Mouse (Mus musculus) myocyte (in vitro differentiated cells): ENCODE measurements around the gene Rbm33. TPM values are rescaled to one million over a fixed set of nuclear protein-coding genes. Genes with fewer than 3 reads are reported as not detected.

Experiments
- H3K27me3 ChIP-seq: one replicate; pipeline ENCODE4 v1.6.1; 2011; ENCODE audit not compliant: control insufficient read depth, insufficient read depth, insufficient read length
- H3K36me3 ChIP-seq: one replicate; pipeline ENCODE4 v1.6.1; 2011; ENCODE audit not compliant: control insufficient read depth, insufficient read depth
- H3K4me2 ChIP-seq: one replicate; pipeline ENCODE4 v1.6.1; 2011; ENCODE audit warnings: low read depth, control low read depth
- H3K4me3 ChIP-seq: one replicate; pipeline ENCODE4 v1.5.1; 2011; ENCODE audit warnings: mild to moderate bottlenecking, control low read depth, moderate library complexity
- H3K79me2 ChIP-seq: one replicate; pipeline ENCODE4 v1.6.1; 2011; ENCODE audit not compliant: control insufficient read depth, insufficient read depth
- H3ac ChIP-seq: one replicate; pipeline ENCODE4 v1.6.1; 2011; ENCODE audit not compliant: control insufficient read depth, insufficient read length
- CEBPB ChIP-seq: IDR thresholded peaks from 2 replicates; pipeline ENCODE4 v1.6.1; 2011; ENCODE audit warnings: mild to moderate bottlenecking, moderate library complexity; ENCODE audit not compliant: poor library complexity, insufficient read depth, severe bottlenecking
- E2F4 ChIP-seq: IDR thresholded peaks from one replicate; pipeline ENCODE4 v1.6.1; 2011; ENCODE audit warnings: mild to moderate bottlenecking, control low read depth, moderate library complexity; ENCODE audit not compliant: insufficient read depth
- MAX ChIP-seq: IDR thresholded peaks from one replicate; pipeline ENCODE4 v1.6.1; 2011; ENCODE audit warnings: low read depth, mild to moderate bottlenecking, control low read depth
- MYOD1 ChIP-seq, 3 experiments: IDR thresholded peaks; one replicate each; pipeline ENCODE4 v1.6.1; 2011; ENCODE audit warnings: control low read depth in 2 of 3, low read depth in 2 of 3, mild to moderate bottlenecking in 2 of 3, moderate library complexity in 1 of 3; ENCODE audit not compliant: insufficient read length in 2 of 3, control insufficient read depth in 1 of 3
- MYOG ChIP-seq, 3 experiments: IDR thresholded peaks; one replicate each; pipeline ENCODE4 v1.6.1; 2011; ENCODE audit warnings: control low read depth in 2 of 3, low read depth in 2 of 3, mild to moderate bottlenecking in 2 of 3; ENCODE audit not compliant: insufficient read length in 2 of 3, control insufficient read depth in 1 of 3, insufficient read depth in 1 of 3
- POLR2A ChIP-seq: IDR thresholded peaks from one replicate; pipeline ENCODE4 v1.6.1; 2011; ENCODE audit warnings: low read depth, mild to moderate bottlenecking, control low read depth, moderate library complexity; ENCODE audit not compliant: insufficient read length
- POLR2AphosphoS2 ChIP-seq: IDR thresholded peaks from one replicate; pipeline ENCODE4 v1.6.1; 2011; ENCODE audit warnings: low read depth, control low read depth; ENCODE audit not compliant: insufficient read length
- REST ChIP-seq: IDR thresholded peaks from one replicate; pipeline ENCODE4 v1.6.1; 2011; ENCODE audit warnings: mild to moderate bottlenecking, control low read depth, moderate library complexity; ENCODE audit not compliant: insufficient read depth, insufficient read length
- SRF ChIP-seq: IDR thresholded peaks from one replicate; pipeline ENCODE4 v1.6.1; 2011; ENCODE audit warnings: low read depth; ENCODE audit not compliant: control insufficient read depth, insufficient read length
- TCF12 ChIP-seq: IDR thresholded peaks from one replicate; pipeline ENCODE4 v1.6.1; 2011; ENCODE audit warnings: mild to moderate bottlenecking, control low read depth; ENCODE audit not compliant: poor library complexity, insufficient read depth, severe bottlenecking
- TCF3 ChIP-seq: IDR thresholded peaks from one replicate; pipeline ENCODE4 v1.6.1; 2011; ENCODE audit warnings: low read depth, control low read depth; ENCODE audit not compliant: insufficient read length
- USF1 ChIP-seq: IDR thresholded peaks from one replicate; pipeline ENCODE4 v1.6.1; 2011; ENCODE audit warnings: low read depth, mild to moderate bottlenecking, control low read depth, moderate library complexity
- polyA plus RNA-seq: library from polyadenylated mRNA; unstranded; fragments of >200 nt; fragmentation: generic; extraction: Trizol; gene quantifications from one replicate; pipeline ENCODE4 v1.2.1, GENCODE M21; 2012; ENCODE audit warnings: missing spikeins

Gene Rbm33
- polyA plus RNA-seq, 1 experiment: 11.7 TPM

DNA sequence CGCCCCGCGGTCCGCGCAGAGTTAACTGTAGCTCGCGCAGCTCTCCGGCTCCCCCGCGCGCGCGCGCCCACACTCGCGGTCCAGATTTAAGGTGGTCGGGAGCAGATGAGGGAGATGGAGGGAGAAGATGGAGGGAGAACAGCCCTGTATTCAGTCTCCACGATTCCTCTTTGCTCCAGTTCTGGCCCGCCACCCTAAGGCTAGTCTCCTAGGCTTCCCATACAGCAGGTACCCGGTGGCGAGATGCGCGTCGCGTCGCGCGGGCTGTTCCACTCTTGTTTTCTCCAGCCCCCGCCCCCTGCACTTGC, 148.1 kb downstream of the Rbm33 start:
- Histone ChIP-seq H3ac (no peak overlapping the region), H3K4me3 (no peak overlapping the region), H3K36me3 (no peaks in the 10 kb centered on the region), H3K4me2 (no peak overlapping the region), H3K79me2 (no peaks in the 10 kb centered on the region), H3K27me3 (peaks cover 76% of the 10 kb centered on the region)
- TF ChIP-seq POLR2A (no peak), REST (no peak), SRF (no peak), MYOD1 (IDR thresholded peaks at IDR 0.05; ENCODE audit: control insufficient read depth in 1 of 3, insufficient read length in 2 of 3, low read depth in 2 of 3) (no peak), USF1 (no peak), CEBPB (no peak), TCF12 (no peak), MYOG (IDR thresholded peaks at IDR 0.05; ENCODE audit: control insufficient read depth in 1 of 3, insufficient read depth in 1 of 3, insufficient read length in 2 of 3, low read depth in 2 of 3) (no peak), MAX (no peak)

DNA sequence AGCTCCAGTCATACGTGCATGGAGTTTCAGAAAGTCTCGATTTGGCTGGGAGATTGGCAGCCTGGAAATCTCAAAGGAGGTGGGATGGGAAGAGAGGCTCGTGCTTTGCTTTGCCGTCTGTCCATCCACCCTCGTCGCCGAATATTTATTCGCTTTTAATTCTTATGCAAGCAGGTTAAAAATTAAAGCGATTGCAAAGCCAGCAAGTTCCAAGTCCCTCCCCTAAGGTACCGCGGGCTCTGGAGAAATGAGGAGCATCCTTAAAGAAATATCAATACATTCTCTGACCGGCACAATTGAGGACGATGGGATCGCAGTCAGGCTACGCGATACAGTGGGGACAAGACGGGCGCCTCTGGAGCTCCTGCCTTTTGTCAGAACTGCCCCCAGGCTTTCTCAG, 148.6 kb downstream of the Rbm33 start:
- H3K4me2 ChIP-seq: no peak overlapping the region
- no peak overlapping the region for H3ac ChIP-seq
- H3K79me2 ChIP-seq: no peaks in the 10 kb centered on the region
- no peak overlapping the region for H3K4me3 ChIP-seq
- H3K27me3 ChIP-seq: peaks cover 71% of the 10 kb centered on the region
- no peak for TF ChIP-seq TCF12
- no peaks in the 10 kb centered on the region for H3K36me3 ChIP-seq

GRCm38 (mm10) chr5:28466351-28466750, 149.4 kb downstream of the Rbm33 start:
- H3K27me3 ChIP-seq: peaks cover 63% of the 10 kb centered on the region
- TF ChIP-seq REST (no peak), MAX (no peak), USF1 (no peak), POLR2A (no peak), E2F4 (no peak), CEBPB (no peak), TCF12 (no peak), MYOG (IDR thresholded peaks at IDR 0.05; ENCODE audit: control insufficient read depth in 1 of 3, insufficient read depth in 1 of 3, insufficient read length in 2 of 3, low read depth in 2 of 3) (no peak), POLR2AphosphoS2 (no peak), MYOD1 (IDR thresholded peaks at IDR 0.05; ENCODE audit: control insufficient read depth in 1 of 3, insufficient read length in 2 of 3, low read depth in 2 of 3) (no peak), TCF3 (no peak), SRF (no peak)
- no peak overlapping the region for H3K4me3 ChIP-seq
- H3K4me2 ChIP-seq: no peak overlapping the region
- no peaks in the 10 kb centered on the region for H3K79me2 ChIP-seq
- no peaks in the 10 kb centered on the region for H3K36me3 ChIP-seq
- H3ac ChIP-seq: no peak overlapping the region

- no peak for TF ChIP-seq SRF
- TF ChIP-seq TCF3: no peak
- TF ChIP-seq E2F4: no peak
- no peak for TF ChIP-seq MYOD1 (IDR thresholded peaks at IDR 0.05; ENCODE audit: control insufficient read depth in 1 of 3, insufficient read length in 2 of 3, low read depth in 2 of 3)
- no peak for TF ChIP-seq MYOG (IDR thresholded peaks at IDR 0.05; ENCODE audit: control insufficient read depth in 1 of 3, insufficient read depth in 1 of 3, insufficient read length in 2 of 3, low read depth in 2 of 3)
- no peak for TF ChIP-seq CEBPB
- TF ChIP-seq POLR2A: no peak
- TF ChIP-seq REST: no peak
- no peak for TF ChIP-seq POLR2AphosphoS2
- TF ChIP-seq USF1: no peak
- no peak for TF ChIP-seq MAX
- no peak for TF ChIP-seq TCF12
- Histone ChIP-seq H3K36me3 (no peaks in the 10 kb centered on the region), H3K27me3 (peaks cover 58% of the 10 kb centered on the region), H3K4me3 (no peak within 1 kb of the TSS), H3K79me2 (no peaks in the 10 kb centered on the region), H3ac (no peak within 1 kb of the TSS), H3K4me2 (no peak within 1 kb of the TSS)
Measured at GRCm38 (mm10) chr5:28466760-28467306, 149.9 kb downstream of the Rbm33 start, which contains the start of gene Shh. Gene Shh (minus strand): TSS chr5:28467256.

Other genes starting within 250 kb of the Rbm33 start
- 67.4 TPM for gene Insig1, start 245.8 kb upstream of the Rbm33 start, polyA plus RNA-seq
- not detected for gene En2, start 151.4 kb upstream of the Rbm33 start, polyA plus RNA-seq
- not detected for gene Cnpy1, start 71.3 kb upstream of the Rbm33 start, polyA plus RNA-seq
- gene Shh, start 150.1 kb downstream of the Rbm33 start, polyA plus RNA-seq: not detected